Mouse (Mus musculus): Measurements from ENCODE around the gene Rgs7. TPM values are rescaled to one million over a fixed set of nuclear protein-coding genes. Genes with fewer than 3 reads are reported as not detected.

The Rgs7 gene
- total and polyA plus RNA-seq, 2 experiments from 2014 or later, result 40.5 to 48.1 TPM

GRCm38 (mm10) chr1:175240137-175240536, 252.2 kb downstream of the Rgs7 start:
- Histone ChIP-seq H3K27ac (ENCODE audit: low read depth, low read length) (0 out of 2 replicates have a peak overlapping the region, but pooled peaks have one; percentile 7), H3K4me1 (ENCODE audit: insufficient read depth, low read length) (0 out of 2 replicates have a peak, but pooled peaks cover 5% of the 10 kb centered on the region), H3K36me3 (ENCODE audit: insufficient read depth, low read length) (no peaks in the 10 kb centered on the region), H3K9me3 (ENCODE audit: low read length) (no peaks in the 10 kb centered on the region), H3K27me3 (ENCODE audit: insufficient read depth, low read length) (no peaks in the 10 kb centered on the region), H3K4me3 (ENCODE audit: low read depth, low read length) (no peak overlapping the region), H3K9ac (replicated peaks; ENCODE audit: low read length, poor library complexity, severe bottlenecking) (no peak overlapping the region), H3K4me2 (ENCODE audit: low read depth, low read length, poor library complexity, severe bottlenecking) (no peak overlapping the region)
- ATAC-seq (ENCODE audit: low FRiP score) (peak; percentile 41; the same call in 1 of the 2 replicates), DNase-seq (ENCODE audit: low spot score) (peak; percentile 36)
- no peak for TF ChIP-seq CTCF (IDR thresholded peaks at IDR 0.05)
- 49% methylated on average over 2 of the region's 2 CpGs for WGBS

- Histone ChIP-seq H3K4me3 (ENCODE audit: low read depth, low read length) (no peak overlapping the region), H3K27ac (ENCODE audit: low read depth, low read length) (no peak overlapping the region), H3K4me1 (ENCODE audit: insufficient read depth, low read length) (no peaks in the 10 kb centered on the region), H3K9me3 (ENCODE audit: low read length) (no peaks in the 10 kb centered on the region), H3K27me3 (ENCODE audit: insufficient read depth, low read length) (no peaks in the 10 kb centered on the region), H3K4me2 (ENCODE audit: low read depth, low read length, poor library complexity, severe bottlenecking) (no peak overlapping the region), H3K9ac (replicated peaks; ENCODE audit: low read length, poor library complexity, severe bottlenecking) (no peak overlapping the region), H3K36me3 (ENCODE audit: insufficient read depth, low read length) (no peaks in the 10 kb centered on the region)
- ATAC-seq (ENCODE audit: low FRiP score), result no peak
- 81% methylated on average over 3 of the region's 3 CpGs for WGBS
- no peak for DNase-seq (ENCODE audit: low spot score)
- TF ChIP-seq CTCF (IDR thresholded peaks at IDR 0.05), result no peak
Observed at GRCm38 (mm10) chr1:175221593-175222500, 270.5 kb downstream of the Rgs7 start.

GRCm38 (mm10) chr1:175219563-175219962, 272.7 kb downstream of the Rgs7 start:
- ATAC-seq (ENCODE audit: low FRiP score), result no peak
- H3K4me1 ChIP-seq (ENCODE audit: insufficient read depth, low read length), result no peaks in the 10 kb centered on the region
- H3K9ac ChIP-seq (replicated peaks; ENCODE audit: low read length, poor library complexity, severe bottlenecking), result no peak overlapping the region
- no peaks in the 10 kb centered on the region for H3K27me3 ChIP-seq (ENCODE audit: insufficient read depth, low read length)
- H3K4me3 ChIP-seq (ENCODE audit: low read depth, low read length), result no peak overlapping the region
- no peak for DNase-seq (ENCODE audit: low spot score)
- 90% methylated on average over 2 of the region's 2 CpGs for WGBS
- H3K9me3 ChIP-seq (ENCODE audit: low read length), result no peaks in the 10 kb centered on the region
- no peak overlapping the region for H3K27ac ChIP-seq (ENCODE audit: low read depth, low read length)
- no peaks in the 10 kb centered on the region for H3K36me3 ChIP-seq (ENCODE audit: insufficient read depth, low read length)
- no peak for TF ChIP-seq CTCF (IDR thresholded peaks at IDR 0.05)
- no peak overlapping the region for H3K4me2 ChIP-seq (ENCODE audit: low read depth, low read length, poor library complexity, severe bottlenecking)

- no peak overlapping the region for H3K4me2 ChIP-seq (ENCODE audit: low read depth, low read length, poor library complexity, severe bottlenecking)
Observed at GRCm38 (mm10) chr1:175207004-175207403, 285.3 kb downstream of the Rgs7 start.

GRCm38 (mm10) chr1:175205633-175206032, 286.7 kb downstream of the Rgs7 start:
- Histone ChIP-seq H3K9ac (replicated peaks; ENCODE audit: low read length, poor library complexity, severe bottlenecking) (no peak overlapping the region), H3K9me3 (ENCODE audit: low read length) (no peaks in the 10 kb centered on the region), H3K27me3 (ENCODE audit: insufficient read depth, low read length) (no peaks in the 10 kb centered on the region), H3K4me2 (ENCODE audit: low read depth, low read length, poor library complexity, severe bottlenecking) (no peak overlapping the region), H3K4me3 (ENCODE audit: low read depth, low read length) (no peak overlapping the region), H3K4me1 (ENCODE audit: insufficient read depth, low read length) (no peaks in the 10 kb centered on the region), H3K27ac (ENCODE audit: low read depth, low read length) (no peak overlapping the region), H3K36me3 (ENCODE audit: insufficient read depth, low read length) (no peaks in the 10 kb centered on the region)
- DNase-seq (ENCODE audit: low spot score) (no peak), ATAC-seq (ENCODE audit: low FRiP score) (no peak)
- 68% methylated on average over 1 of the region's 1 CpGs for WGBS
- TF ChIP-seq CTCF (IDR thresholded peaks at IDR 0.05), result no peak

More at GRCm38 (mm10) chr1:175207004-175207403, 285.3 kb downstream of the Rgs7 start:
- no peak for ATAC-seq (ENCODE audit: low FRiP score)
- no peaks in the 10 kb centered on the region for H3K36me3 ChIP-seq (ENCODE audit: insufficient read depth, low read length)
- WGBS, result 75% methylated on average over 2 of the region's 2 CpGs
- H3K9ac ChIP-seq (replicated peaks; ENCODE audit: low read length, poor library complexity, severe bottlenecking), result no peak overlapping the region
- no peak for DNase-seq (ENCODE audit: low spot score)
- H3K9me3 ChIP-seq (ENCODE audit: low read length), result no peaks in the 10 kb centered on the region
- TF ChIP-seq CTCF (IDR thresholded peaks at IDR 0.05), result no peak
- H3K27me3 ChIP-seq (ENCODE audit: insufficient read depth, low read length), result no peaks in the 10 kb centered on the region
- H3K27ac ChIP-seq (ENCODE audit: low read depth, low read length), result no peak overlapping the region
- no peaks in the 10 kb centered on the region for H3K4me1 ChIP-seq (ENCODE audit: insufficient read depth, low read length)
- H3K4me3 ChIP-seq (ENCODE audit: low read depth, low read length), result no peak overlapping the region

- no peaks in the 10 kb centered on the region for H3K9me3 ChIP-seq (ENCODE audit: low read length)
- no peaks in the 10 kb centered on the region for H3K4me1 ChIP-seq (ENCODE audit: insufficient read depth, low read length)
- WGBS, result 87% methylated on average over 1 of the region's 1 CpGs
- no peak for TF ChIP-seq CTCF (IDR thresholded peaks at IDR 0.05)
- no peaks in the 10 kb centered on the region for H3K27me3 ChIP-seq (ENCODE audit: insufficient read depth, low read length)
- H3K36me3 ChIP-seq (ENCODE audit: insufficient read depth, low read length), result no peaks in the 10 kb centered on the region
- H3K4me2 ChIP-seq (ENCODE audit: low read depth, low read length, poor library complexity, severe bottlenecking), result no peak overlapping the region
- ATAC-seq (ENCODE audit: low FRiP score) (no peak), DNase-seq (ENCODE audit: low spot score) (no peak)
- H3K9ac ChIP-seq (replicated peaks; ENCODE audit: low read length, poor library complexity, severe bottlenecking), result no peak overlapping the region
- H3K4me3 ChIP-seq (ENCODE audit: low read depth, low read length), result no peak overlapping the region
- no peak overlapping the region for H3K27ac ChIP-seq (ENCODE audit: low read depth, low read length)
Observed at GRCm38 (mm10) chr1:175203544-175203943, 288.8 kb downstream of the Rgs7 start.
